Mouse (Mus musculus) brain, embryonic 14.5 days (tissue): ENCODE data around the gene Rnf181.

Experiments
- CTCF ChIP-seq: fragments of 200-500 bp; IDR thresholded peaks from 2 replicates; pipeline ENCODE4 v1.5.1; 2012; ENCODE audit warnings: inconsistent platforms, mild to moderate bottlenecking, moderate library complexity, borderline replicate concordance; ENCODE audit not compliant: insufficient read depth, insufficient read length; ENCODE audit errors: extremely low read depth
- POLR2A ChIP-seq: fragments of 200-500 bp; IDR thresholded peaks from 2 replicates; pipeline ENCODE4 v1.6.1; 2012; ENCODE audit warnings: mild to moderate bottlenecking, inconsistent platforms, borderline replicate concordance; ENCODE audit not compliant: poor library complexity, insufficient read depth, insufficient read length, severe bottlenecking; ENCODE audit errors: extremely low read depth

- no peak for TF ChIP-seq POLR2A
- TF ChIP-seq CTCF: no peak
Measured at GRCm38 (mm10) chr6:72396837-72397251, 30.1 kb upstream of the Rnf181 start.
